In the genomic region with DNA sequence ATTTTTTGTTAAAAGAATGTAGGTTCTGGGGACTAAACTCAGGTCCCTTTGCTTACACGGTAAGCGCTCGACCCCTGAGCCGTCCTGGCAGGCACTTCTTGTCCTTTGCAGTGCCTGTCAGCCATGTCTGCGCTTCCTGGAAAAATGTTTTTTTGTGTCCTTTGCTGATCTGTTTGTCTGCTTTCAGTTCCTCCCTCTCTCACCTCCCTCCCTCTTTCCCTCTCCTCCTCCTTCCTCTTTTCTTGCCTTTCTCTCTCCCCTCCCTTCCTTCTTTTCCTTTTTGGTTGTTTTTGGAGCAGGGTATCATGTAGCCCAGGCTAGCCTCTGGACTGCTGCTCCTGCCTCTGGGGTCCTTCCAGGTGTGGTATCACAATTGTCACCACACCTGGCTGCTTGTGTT, we compare ENCODE assay signal across 25 mouse cellular contexts. TPM values are rescaled to one million over a fixed set of nuclear protein-coding genes. Genes with fewer than 3 reads are reported as not detected.
"Had no signal": no experiment of that assay in that cellular context is flagged by ENCODE, and none has a peak within 500 bp of the region (broad histone marks: within the 10 kb centered on the region; RNA-seq: fewer than 3 reads in every experiment).

No protein-coding gene starts in this region.

- H3K4me1 ChIP-seq: liver, embryonic 13.5 days; midbrain, embryonic 10.5 days; midbrain, embryonic 13.5 days; neural tube, embryonic 13.5 days had no signal

- H3K4me3 ChIP-seq: layer of hippocampus, adult 2 months; liver, embryonic 13.5 days; megakaryocyte, embryonic 14.5 days; midbrain, embryonic 10.5 days; midbrain, embryonic 13.5 days; myocyte; neural tube, embryonic 13.5 days had no signal

- H3K27ac ChIP-seq: kidney, postnatal 0 days; layer of hippocampus, adult 2 months; liver, embryonic 13.5 days; midbrain, embryonic 10.5 days; midbrain, embryonic 13.5 days; neural tube, embryonic 13.5 days; stomach, postnatal 0 days had no signal

- DNase-seq: kidney, postnatal 25 days; layer of hippocampus, adult 9-11 months; liver, embryonic 13.5 days; lung, adult 2 months; lung, postnatal 14 days; lung, postnatal 4 days; retina, postnatal 1 day; right cerebral cortex, postnatal 25 days; thymus, adult 2 months; thymus, postnatal 14 days; thymus, postnatal 4 days had no signal

- ATAC-seq: midbrain, embryonic 13.5 days; midbrain, embryonic 16.5 days had no signal

RNA-seq across cellular contexts. Expression of a gene that starts 23.7 kb away (rescaled TPM):
- total RNA-seq: liver, adult 2 months; monocyte, adult 5-6 weeks; neutrophil, adult 5-6 weeks had no signal
- polyA plus RNA-seq: kidney, embryonic 14.5 days; liver, adult 2 months; lung, adult 2 months; spleen, adult 2 months had no signal

RNA-seq across cellular contexts. Expression of a gene that starts 31.3 kb away (rescaled TPM):
- total RNA-seq: neutrophil, adult 5-6 weeks had no signal
